Mouse (Mus musculus): ENCODE measurements around the gene Hrh3. TPM values are rescaled to one million over a fixed set of nuclear protein-coding genes. Genes with fewer than 3 reads are reported as not detected.

The Hrh3 gene
- polyA plus RNA-seq, 1 experiment = 5.1 TPM

DNA sequence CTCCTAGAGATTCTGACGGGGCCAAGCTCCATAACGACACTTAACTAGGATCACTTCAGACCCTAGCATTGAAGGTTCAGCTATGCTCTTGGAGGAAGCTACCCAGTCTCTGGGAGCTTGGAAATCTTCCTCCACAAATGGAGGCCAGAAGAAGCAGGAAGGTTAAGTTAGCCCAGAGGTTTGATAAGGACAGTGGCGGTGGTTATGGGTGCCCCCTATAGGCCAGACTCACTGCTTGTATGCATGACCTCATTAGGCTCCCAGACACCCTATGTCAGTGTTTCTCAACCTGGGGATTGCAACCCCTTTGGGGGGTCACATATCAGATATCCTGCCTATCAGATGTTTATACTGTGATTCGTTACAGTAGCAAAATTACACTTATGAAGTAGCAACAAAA lies 2.8 kb upstream of the Hrh3 start:
- Histone ChIP-seq H3K36me3 (ENCODE audit: control insufficient read depth, insufficient read depth, low read length) (no peaks in the 10 kb centered on the region), H3K27me3 (ENCODE audit: control insufficient read depth, insufficient read depth, low read length) (no peaks in the 10 kb centered on the region), H3K4me3 (ENCODE audit: control insufficient read depth, low read depth, low read length) (no peak overlapping the region), H3K4me1 (ENCODE audit: control insufficient read depth, insufficient read depth, low read length) (peaks cover 19% of the 10 kb centered on the region), H3K27ac (ENCODE audit: control insufficient read depth, insufficient read depth, low read depth, low read length) (no peak overlapping the region)
- no peak for TF ChIP-seq CTCF (IDR thresholded peaks at IDR 0.05; ENCODE audit: control insufficient read depth, insufficient read depth, insufficient replicate concordance, low read depth, low read length)

DNA sequence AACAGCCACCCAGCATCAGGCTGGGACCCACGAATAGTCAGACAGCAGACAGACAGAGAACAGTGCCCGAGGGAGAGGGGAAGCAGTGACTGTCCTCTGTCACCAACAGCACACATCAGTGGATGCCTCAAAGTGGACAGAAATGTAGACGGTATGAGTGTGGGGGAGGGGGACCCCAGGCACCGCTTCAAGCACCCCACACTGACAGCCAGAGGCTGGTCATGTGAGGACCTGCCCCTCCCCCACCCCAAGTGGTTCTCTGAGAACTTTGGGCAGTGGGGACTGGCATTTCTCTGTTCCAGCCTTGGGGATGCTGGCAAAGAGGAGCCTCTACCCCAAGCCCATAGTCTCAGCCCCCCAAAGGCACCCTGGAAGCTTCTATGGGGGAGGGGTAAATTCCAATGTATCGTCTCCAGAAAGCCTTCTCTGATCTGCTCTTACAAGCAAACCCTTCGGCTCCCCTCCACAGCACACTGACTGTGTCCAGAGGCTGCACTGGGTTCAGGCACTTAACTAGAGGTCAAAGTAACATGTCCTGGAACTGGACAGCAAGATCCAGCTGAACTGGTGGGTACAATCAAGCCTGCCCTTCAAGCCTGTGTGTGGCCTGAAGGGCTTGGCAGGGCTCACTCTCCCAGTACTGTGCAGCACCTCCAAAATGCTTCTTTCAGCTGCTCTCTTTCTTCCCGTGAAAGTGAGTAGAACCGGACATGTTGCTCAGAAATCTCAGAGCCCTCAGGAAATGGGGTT lies 1.3 kb upstream of the Hrh3 start:
- no peak overlapping the region for H3K27ac ChIP-seq (ENCODE audit: control insufficient read depth, insufficient read depth, low read depth, low read length)
- H3K27me3 ChIP-seq (ENCODE audit: control insufficient read depth, insufficient read depth, low read length) = no peaks in the 10 kb centered on the region
- H3K36me3 ChIP-seq (ENCODE audit: control insufficient read depth, insufficient read depth, low read length) = no peaks in the 10 kb centered on the region
- peaks cover 19% of the 10 kb centered on the region for H3K4me1 ChIP-seq (ENCODE audit: control insufficient read depth, insufficient read depth, low read length)
- H3K4me3 ChIP-seq (ENCODE audit: control insufficient read depth, low read depth, low read length) = no peak overlapping the region
- TF ChIP-seq CTCF (IDR thresholded peaks at IDR 0.05; ENCODE audit: control insufficient read depth, insufficient read depth, insufficient replicate concordance, low read depth, low read length) = no peak
- no peak for TF ChIP-seq POLR2A (IDR thresholded peaks at IDR 0.05; ENCODE audit: control insufficient read depth, low read depth, low read length)

DNA sequence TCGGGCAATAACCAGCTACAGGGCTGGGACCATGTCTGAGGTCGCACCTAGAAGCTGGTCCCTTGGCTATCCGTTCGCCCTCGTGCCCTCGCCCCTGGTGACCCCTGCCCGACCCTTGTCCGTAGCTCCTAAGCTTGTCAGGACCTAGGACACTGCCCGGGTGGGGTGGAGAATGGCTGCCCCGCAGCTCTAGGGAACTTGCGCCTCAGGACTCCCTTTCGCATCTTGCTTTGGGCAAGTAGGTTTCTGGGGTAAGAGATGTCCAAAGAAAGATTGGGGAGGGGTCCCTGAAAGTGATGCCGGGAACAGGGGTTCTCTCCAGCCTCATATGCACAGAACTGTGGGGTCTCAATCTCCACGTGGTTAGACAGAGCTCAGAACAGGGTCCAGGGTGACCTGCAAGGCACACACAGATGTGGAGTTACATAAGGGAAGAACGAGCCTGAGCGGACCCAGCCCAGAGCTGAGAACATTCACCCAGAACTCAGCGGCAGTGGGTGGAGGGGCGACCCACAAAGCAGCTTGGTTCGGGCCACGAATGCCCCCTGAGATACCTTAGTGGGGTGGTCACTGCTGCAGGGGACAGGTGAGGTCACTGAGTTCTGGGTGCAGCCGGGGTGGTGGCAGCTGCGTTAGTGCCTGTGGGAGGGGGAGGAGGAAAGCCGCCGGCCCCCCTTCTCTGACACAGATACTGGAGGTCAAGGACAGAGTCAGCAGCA lies 530 bp upstream of the Hrh3 start:
- Histone ChIP-seq H3K27ac (ENCODE audit: control insufficient read depth, insufficient read depth, low read depth, low read length) (no peak overlapping the region), H3K4me3 (ENCODE audit: control insufficient read depth, low read depth, low read length) (0 out of 2 replicates have a peak overlapping the region, but pooled peaks have one; percentile 6), H3K36me3 (ENCODE audit: control insufficient read depth, insufficient read depth, low read length) (no peaks in the 10 kb centered on the region), H3K4me1 (ENCODE audit: control insufficient read depth, insufficient read depth, low read length) (peaks cover 19% of the 10 kb centered on the region), H3K27me3 (ENCODE audit: control insufficient read depth, insufficient read depth, low read length) (no peaks in the 10 kb centered on the region)
- TF ChIP-seq POLR2A (IDR thresholded peaks at IDR 0.05; ENCODE audit: control insufficient read depth, low read depth, low read length) (no peak), CTCF (IDR thresholded peaks at IDR 0.05; ENCODE audit: control insufficient read depth, insufficient read depth, insufficient replicate concordance, low read depth, low read length) (no peak)

DNA sequence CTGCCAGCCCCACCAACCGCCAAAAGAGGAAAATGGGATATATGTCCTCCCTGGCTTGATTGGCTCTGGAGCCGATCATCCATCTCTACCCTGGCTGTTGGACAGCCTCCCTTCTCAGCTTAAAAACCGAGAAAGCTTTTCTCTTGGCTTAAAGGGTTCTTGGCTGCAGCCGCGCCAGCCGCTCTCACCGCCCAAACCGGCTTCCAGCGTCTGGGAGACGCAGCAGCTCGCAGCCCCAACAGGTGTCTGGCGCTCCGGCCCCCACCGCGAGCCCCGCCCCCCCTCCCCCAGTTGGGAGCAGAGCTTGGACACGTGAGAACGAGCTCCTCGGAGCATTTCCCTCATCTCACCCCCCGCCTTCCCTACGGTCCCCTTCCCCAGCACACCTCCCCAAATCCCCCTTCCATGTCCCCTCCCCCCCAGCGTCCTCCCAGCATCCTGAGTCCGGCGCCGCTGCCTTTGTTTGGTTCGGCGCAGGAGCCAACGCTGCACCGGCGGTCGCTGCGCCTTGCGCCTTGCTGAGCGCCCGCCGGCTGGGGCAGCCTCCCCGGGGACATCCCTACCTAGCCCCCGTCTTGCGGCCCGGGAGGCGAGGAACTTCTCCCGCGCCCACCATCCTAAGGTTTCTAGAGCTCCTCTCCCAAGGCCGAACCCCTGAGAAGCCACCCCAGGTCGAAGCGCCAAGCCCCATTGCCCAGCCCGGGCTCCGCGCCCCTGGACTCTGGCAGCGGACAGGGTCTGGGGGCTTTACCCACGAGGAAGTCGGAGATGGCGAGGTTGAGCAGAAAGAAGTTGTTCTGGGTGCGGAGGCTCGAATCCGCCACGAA lies 924 bp downstream of the Hrh3 start:
- no peaks in the 10 kb centered on the region for H3K27me3 ChIP-seq (ENCODE audit: control insufficient read depth, insufficient read depth, low read length)
- H3K4me3 ChIP-seq (ENCODE audit: control insufficient read depth, low read depth, low read length) = peak overlapping the region; percentile 46
- no peak for TF ChIP-seq POLR2A (IDR thresholded peaks at IDR 0.05; ENCODE audit: control insufficient read depth, low read depth, low read length)
- TF ChIP-seq CTCF (IDR thresholded peaks at IDR 0.05; ENCODE audit: control insufficient read depth, insufficient read depth, insufficient replicate concordance, low read depth, low read length) = no peak
- no peak overlapping the region for H3K27ac ChIP-seq (ENCODE audit: control insufficient read depth, insufficient read depth, low read depth, low read length)
- peaks cover 19% of the 10 kb centered on the region for H3K4me1 ChIP-seq (ENCODE audit: control insufficient read depth, insufficient read depth, low read length)
- H3K36me3 ChIP-seq (ENCODE audit: control insufficient read depth, insufficient read depth, low read length) = no peaks in the 10 kb centered on the region

DNA sequence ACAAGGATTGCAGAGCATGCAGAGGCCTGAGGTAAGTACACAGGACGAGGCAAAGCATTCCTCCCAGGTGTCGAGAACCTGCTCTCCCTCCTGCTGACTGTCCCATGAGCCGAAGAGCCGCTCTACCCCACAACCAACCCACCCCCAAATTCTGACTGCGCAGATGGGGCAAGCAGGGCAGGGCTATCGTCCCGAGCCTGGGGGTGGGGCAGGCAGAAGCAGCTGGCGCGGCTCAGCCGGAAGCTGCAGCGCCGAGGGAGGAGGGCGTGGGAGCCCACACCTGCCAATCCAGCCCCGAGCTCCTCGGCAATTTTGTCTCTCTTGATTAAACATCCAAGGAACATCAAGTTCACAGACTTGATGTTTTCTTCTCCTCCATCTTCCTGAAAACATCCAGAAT lies 4.8 kb downstream of the Hrh3 start:
- Histone ChIP-seq H3K27ac (ENCODE audit: control insufficient read depth, insufficient read depth, low read depth, low read length) (no peak overlapping the region), H3K4me1 (ENCODE audit: control insufficient read depth, insufficient read depth, low read length) (peaks cover 11% of the 10 kb centered on the region), H3K36me3 (ENCODE audit: control insufficient read depth, insufficient read depth, low read length) (no peaks in the 10 kb centered on the region), H3K4me3 (ENCODE audit: control insufficient read depth, low read depth, low read length) (no peak overlapping the region), H3K27me3 (ENCODE audit: control insufficient read depth, insufficient read depth, low read length) (no peaks in the 10 kb centered on the region)
- TF ChIP-seq POLR2A (IDR thresholded peaks at IDR 0.05; ENCODE audit: control insufficient read depth, low read depth, low read length) = no peak
- no peak for TF ChIP-seq CTCF (IDR thresholded peaks at IDR 0.05; ENCODE audit: control insufficient read depth, insufficient read depth, insufficient replicate concordance, low read depth, low read length)

DNA sequence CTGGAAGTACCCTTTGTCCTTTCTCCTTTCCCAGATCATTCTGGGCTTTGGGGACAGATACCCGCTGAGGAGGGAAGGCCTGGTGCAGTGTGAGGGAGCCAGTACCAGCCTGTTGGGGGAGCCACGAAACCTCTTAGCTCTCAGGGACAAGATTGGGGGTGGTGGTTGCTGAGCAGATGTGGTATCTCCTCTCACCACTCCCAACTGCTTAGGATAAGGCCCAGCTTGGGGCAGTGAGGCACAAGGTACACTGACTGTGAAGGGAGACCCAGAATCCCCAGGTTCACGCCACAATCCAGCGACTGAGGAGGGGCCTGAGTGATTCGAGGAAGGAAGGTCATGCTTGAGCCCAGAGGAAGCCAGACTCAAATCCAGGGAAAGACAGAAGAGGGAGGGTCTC lies 6.1 kb downstream of the Hrh3 start:
- H3K36me3 ChIP-seq (ENCODE audit: control insufficient read depth, insufficient read depth, low read length) = no peaks in the 10 kb centered on the region
- 0 out of 2 replicates have a peak, but pooled peaks have one; percentile 20 for TF ChIP-seq CTCF (IDR thresholded peaks at IDR 0.05; ENCODE audit: control insufficient read depth, insufficient read depth, insufficient replicate concordance, low read depth, low read length)
- no peak for TF ChIP-seq POLR2A (IDR thresholded peaks at IDR 0.05; ENCODE audit: control insufficient read depth, low read depth, low read length)
- no peak overlapping the region for H3K27ac ChIP-seq (ENCODE audit: control insufficient read depth, insufficient read depth, low read depth, low read length)
- H3K4me1 ChIP-seq (ENCODE audit: control insufficient read depth, insufficient read depth, low read length) = peaks cover 3% of the 10 kb centered on the region; the same call in 1 of the 2 replicates
- H3K4me3 ChIP-seq (ENCODE audit: control insufficient read depth, low read depth, low read length) = no peak overlapping the region
- no peaks in the 10 kb centered on the region for H3K27me3 ChIP-seq (ENCODE audit: control insufficient read depth, insufficient read depth, low read length)

DNA sequence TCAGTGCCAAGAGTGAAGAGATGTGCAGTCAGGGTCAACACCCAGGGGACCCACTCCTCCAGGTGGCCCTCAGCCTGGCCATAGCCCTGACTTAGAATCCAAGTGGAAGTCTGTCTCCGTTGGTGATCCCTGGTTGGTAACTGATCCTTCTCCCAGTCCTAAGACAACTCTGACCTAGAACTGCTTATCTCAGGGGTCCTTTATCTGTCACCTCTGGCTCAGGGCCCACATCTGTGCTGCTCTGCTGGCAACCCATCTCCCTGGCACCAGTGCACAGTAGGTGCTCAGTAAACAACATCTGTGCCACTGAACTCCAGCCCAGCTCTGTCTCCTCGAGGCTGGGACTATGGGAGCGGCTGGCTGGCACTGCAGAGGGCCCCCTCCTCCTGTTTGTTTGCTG lies 6.7 kb downstream of the Hrh3 start:
- H3K36me3 ChIP-seq (ENCODE audit: control insufficient read depth, insufficient read depth, low read length) = no peaks in the 10 kb centered on the region
- H3K27ac ChIP-seq (ENCODE audit: control insufficient read depth, insufficient read depth, low read depth, low read length) = no peak overlapping the region
- TF ChIP-seq CTCF (IDR thresholded peaks at IDR 0.05; ENCODE audit: control insufficient read depth, insufficient read depth, insufficient replicate concordance, low read depth, low read length) (no peak), POLR2A (IDR thresholded peaks at IDR 0.05; ENCODE audit: control insufficient read depth, low read depth, low read length) (no peak)
- H3K4me1 ChIP-seq (ENCODE audit: control insufficient read depth, insufficient read depth, low read length) = no peaks in the 10 kb centered on the region
- H3K4me3 ChIP-seq (ENCODE audit: control insufficient read depth, low read depth, low read length) = no peak overlapping the region
- no peaks in the 10 kb centered on the region for H3K27me3 ChIP-seq (ENCODE audit: control insufficient read depth, insufficient read depth, low read length)

Data from testis, adult 2 months (tissue).